In the genomic region with DNA sequence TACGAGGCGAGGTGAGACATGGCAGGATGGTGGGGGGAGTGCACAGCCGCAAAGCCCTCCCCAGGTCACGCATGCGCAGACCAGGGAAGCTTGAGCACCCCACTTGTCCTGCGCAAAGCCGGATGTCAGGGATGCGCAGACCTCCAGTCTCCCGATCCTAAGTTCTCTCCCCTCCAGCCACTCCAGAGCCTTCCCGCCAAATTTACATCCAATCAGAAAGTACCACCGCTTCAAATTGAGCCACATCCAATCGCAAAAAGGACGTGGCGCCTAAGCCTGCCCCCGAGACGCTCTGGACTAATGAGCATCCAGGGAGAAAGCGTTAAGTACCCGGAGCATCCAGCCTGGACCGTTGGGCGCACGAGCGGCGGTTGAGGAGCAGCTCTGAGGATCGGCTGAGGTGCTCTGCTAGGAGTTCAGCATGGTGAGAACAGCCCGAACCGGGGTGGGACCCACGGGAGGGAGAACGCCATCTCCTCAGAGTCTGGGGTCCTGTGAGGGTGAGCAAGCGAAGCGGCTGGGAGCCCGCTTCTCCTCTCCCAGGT, we compare ENCODE assay signal across 24 mouse cellular contexts. TPM values are rescaled to one million over a fixed set of nuclear protein-coding genes. Genes with fewer than 3 reads are reported as not detected.
A peak's percentile ranks its signal among the peaks of the same experiment; 100 is the strongest.
DNase-seq lines count a peak whose midpoint lies in the region; ATAC-seq and TF ChIP-seq lines count a peak whose summit lies in the region.
"Had no signal": no experiment of that assay in that cellular context is flagged by ENCODE, and none has a peak within 500 bp of the region (broad histone marks: within the 10 kb centered on the region; RNA-seq: fewer than 3 reads in every experiment).

A gene (plus strand): TSS at position 92 of the 545 bp plus-strand sequence.

- H3K27ac ChIP-seq in liver, embryonic 12.5 days = no peak within 1 kb of the TSS
- no peak within 1 kb of the TSS for H3K27ac ChIP-seq in liver, embryonic 11.5 days (ENCODE audit: low read depth, low read length)
- peak within 1 kb of the TSS; percentile 93 for H3K27ac ChIP-seq in testis, adult 2 months (ENCODE audit: control insufficient read depth, insufficient read depth, low read depth, low read length)
- H3K27ac ChIP-seq in intestine, embryonic 16.5 days (ENCODE audit: low read length) = no peak within 1 kb of the TSS
- no peak within 1 kb of the TSS for H3K27ac ChIP-seq in neural tube, embryonic 15.5 days (replicated peaks)
- H3K27ac ChIP-seq: embryonic facial prominence, embryonic 12.5 days; forebrain, embryonic 15.5 days; hindbrain, embryonic 15.5 days; limb, embryonic 13.5 days had no signal

- no peaks in the 10 kb centered on the region for H3K4me1 ChIP-seq in liver, embryonic 12.5 days
- H3K4me1 ChIP-seq in liver, embryonic 11.5 days (replicated peaks; ENCODE audit: control insufficient read depth, insufficient read depth, low read length) = no peaks in the 10 kb centered on the region
- H3K4me1 ChIP-seq in testis, adult 2 months (ENCODE audit: control insufficient read depth, insufficient read depth, low read length) = peaks cover 7% of the 10 kb centered on the region
- H3K4me1 ChIP-seq in intestine, embryonic 16.5 days (ENCODE audit: control insufficient read depth, insufficient read depth, low read length) = no peaks in the 10 kb centered on the region
- H3K4me1 ChIP-seq in neural tube, embryonic 15.5 days = no peaks in the 10 kb centered on the region
- H3K4me1 ChIP-seq: forebrain, embryonic 15.5 days; hindbrain, embryonic 15.5 days had no signal

- no peaks in the 10 kb centered on the region for H3K27me3 ChIP-seq in liver, embryonic 12.5 days (replicated peaks)
- H3K27me3 ChIP-seq in liver, embryonic 11.5 days (replicated peaks; ENCODE audit: control insufficient read depth, insufficient read depth, low read length) = no peaks in the 10 kb centered on the region
- H3K27me3 ChIP-seq in testis, adult 2 months (ENCODE audit: control insufficient read depth, insufficient read depth, low read length) = no peaks in the 10 kb centered on the region
- H3K27me3 ChIP-seq in intestine, embryonic 16.5 days (replicated peaks; ENCODE audit: control insufficient read depth, insufficient read depth, low read length) = no peaks in the 10 kb centered on the region
- H3K27me3 ChIP-seq in neural tube, embryonic 15.5 days (replicated peaks) = no peaks in the 10 kb centered on the region
- H3K27me3 ChIP-seq: embryonic facial prominence, embryonic 12.5 days; forebrain, embryonic 15.5 days; hindbrain, embryonic 15.5 days; limb, embryonic 13.5 days had no signal

- DNase-seq in liver, embryonic 11.5 days (ENCODE audit: low spot score) = no peak
- DNase-seq in ES-CJ7 (ENCODE audit: low read depth, low spot score) = peak; percentile 24
- peak; percentile 57 for DNase-seq in R1 (ENCODE audit: low read depth, low spot score)
- DNase-seq: adrenal gland, postnatal 14 days; cerebellum, adult 8-10 months; heart, adult 18-20 months; heart, postnatal 36 days; kidney, postnatal 25 days; right cerebral cortex, postnatal 25 days had no signal

- H3K9me3 ChIP-seq in liver, embryonic 12.5 days (replicated peaks) = no peaks in the 10 kb centered on the region
- no peaks in the 10 kb centered on the region for H3K9me3 ChIP-seq in liver, embryonic 11.5 days (ENCODE audit: control insufficient read depth, low read length)
- H3K9me3 ChIP-seq in intestine, embryonic 16.5 days (ENCODE audit: control insufficient read depth, low read length) = no peaks in the 10 kb centered on the region
- no peaks in the 10 kb centered on the region for H3K9me3 ChIP-seq in neural tube, embryonic 15.5 days (replicated peaks)
- H3K9me3 ChIP-seq: embryonic facial prominence, embryonic 12.5 days; forebrain, embryonic 15.5 days; hindbrain, embryonic 15.5 days; limb, embryonic 13.5 days had no signal

- peak; percentile 90 for TF ChIP-seq POLR2A in testis, adult 2 months (IDR thresholded peaks at IDR 0.05; ENCODE audit: control insufficient read depth, low read depth, low read length)

- H3K9ac ChIP-seq in liver, embryonic 12.5 days = no peak within 1 kb of the TSS
- no peak within 1 kb of the TSS for H3K9ac ChIP-seq in liver, embryonic 11.5 days (ENCODE audit: low read depth, low read length)
- no peak within 1 kb of the TSS for H3K9ac ChIP-seq in intestine, embryonic 16.5 days (ENCODE audit: low read depth, low read length)
- H3K9ac ChIP-seq in neural tube, embryonic 15.5 days (replicated peaks) = no peak within 1 kb of the TSS
- H3K9ac ChIP-seq: embryonic facial prominence, embryonic 12.5 days; forebrain, embryonic 15.5 days; hindbrain, embryonic 15.5 days; limb, embryonic 13.5 days had no signal

- no peaks in the 10 kb centered on the region for H3K36me3 ChIP-seq in liver, embryonic 12.5 days
- H3K36me3 ChIP-seq in liver, embryonic 11.5 days (ENCODE audit: control insufficient read depth, insufficient read depth, low read length) = no peaks in the 10 kb centered on the region
- H3K36me3 ChIP-seq in testis, adult 2 months (ENCODE audit: control insufficient read depth, insufficient read depth, low read length) = no peaks in the 10 kb centered on the region
- no peaks in the 10 kb centered on the region for H3K36me3 ChIP-seq in intestine, embryonic 16.5 days (ENCODE audit: control insufficient read depth, insufficient read depth, low read length)
- no peaks in the 10 kb centered on the region for H3K36me3 ChIP-seq in neural tube, embryonic 15.5 days
- H3K36me3 ChIP-seq: embryonic facial prominence, embryonic 12.5 days; forebrain, embryonic 15.5 days; hindbrain, embryonic 15.5 days; limb, embryonic 13.5 days had no signal

- 80% methylated on average over 31 of the region's 31 CpGs for WGBS in liver, embryonic 12.5 days (ENCODE audit: insufficient replicate concordance)
- WGBS in liver, embryonic 11.5 days = 91% methylated on average over 31 of the region's 31 CpGs
- WGBS in intestine, embryonic 16.5 days = 96% methylated on average over 31 of the region's 31 CpGs
- 98% methylated on average over 31 of the region's 31 CpGs for WGBS in neural tube, embryonic 15.5 days

- no peak for ATAC-seq in liver, embryonic 12.5 days
- ATAC-seq in liver, embryonic 11.5 days (replicated peaks; ENCODE audit: low FRiP score) = no peak
- no peak for ATAC-seq in intestine, embryonic 16.5 days
- no peak for ATAC-seq in neural tube, embryonic 15.5 days (ENCODE audit: low FRiP score)
- ATAC-seq: forebrain, embryonic 15.5 days; intestine, postnatal 0 days; midbrain, embryonic 16.5 days had no signal

- TF ChIP-seq CTCF in testis, adult 2 months (IDR thresholded peaks at IDR 0.05; ENCODE audit: control insufficient read depth, insufficient read depth, insufficient replicate concordance, low read depth, low read length) = no peak

- H3K4me3 ChIP-seq in liver, embryonic 12.5 days = no peak within 1 kb of the TSS
- H3K4me3 ChIP-seq in liver, embryonic 11.5 days (ENCODE audit: low read depth, low read length) = no peak within 1 kb of the TSS
- peak within 1 kb of the TSS; percentile 93 for H3K4me3 ChIP-seq in testis, adult 2 months (ENCODE audit: control insufficient read depth, low read depth, low read length)
- no peak within 1 kb of the TSS for H3K4me3 ChIP-seq in intestine, embryonic 16.5 days (ENCODE audit: low read length)
- no peak within 1 kb of the TSS for H3K4me3 ChIP-seq in neural tube, embryonic 15.5 days (replicated peaks)
- H3K4me3 ChIP-seq: embryonic facial prominence, embryonic 12.5 days; forebrain, embryonic 15.5 days; hindbrain, embryonic 15.5 days; limb, embryonic 13.5 days had no signal

- peak within 1 kb of the TSS; percentile 17; the same call in 1 of the 2 replicates for H3K4me2 ChIP-seq in liver, embryonic 12.5 days
- no peak within 1 kb of the TSS for H3K4me2 ChIP-seq in liver, embryonic 11.5 days
- no peak within 1 kb of the TSS for H3K4me2 ChIP-seq in intestine, embryonic 16.5 days (ENCODE audit: low read depth, low read length)
- no peak within 1 kb of the TSS for H3K4me2 ChIP-seq in neural tube, embryonic 15.5 days
- H3K4me2 ChIP-seq: embryonic facial prominence, embryonic 12.5 days; forebrain, embryonic 15.5 days; hindbrain, embryonic 15.5 days; limb, embryonic 13.5 days had no signal

RNA-seq across cellular contexts. Expression of the gene that starts here (rescaled TPM):
- polyA plus RNA-seq in liver, embryonic 12.5 days (2016; fragmentation: Nextera tagmentation; extraction: Ambion mirVana) = not detected in 2 replicates
- polyA plus RNA-seq in liver, embryonic 11.5 days (2014; fragmentation: Nextera tagmentation; extraction: Ambion mirVana) = 0.12 TPM in 1 of 2 replicates, not detected in the other
- polyA plus RNA-seq in testis, adult 2 months (2012; rRNA removed) = 1,453 and 1,540 TPM in 2 replicates
- not detected in 2 replicates for polyA plus RNA-seq in intestine, embryonic 16.5 days (2015; fragmentation: Nextera tagmentation; extraction: Ambion mirVana)
- polyA plus RNA-seq in neural tube, embryonic 15.5 days (2015; fragmentation: Nextera tagmentation; extraction: Ambion mirVana) = not detected in 2 replicates
- polyA plus RNA-seq: activated CD4-positive, CD25-positive, alpha-beta regulatory T cell, adult 4 months; CD4-positive, CD25-positive, alpha-beta regulatory T cell, adult 4 months; embryonic facial prominence, embryonic 12.5 days; forebrain, embryonic 15.5 days; hindbrain, embryonic 15.5 days; intestine, postnatal 0 days; limb, embryonic 13.5 days; lung, embryonic 16.5 days; midbrain, embryonic 16.5 days; neural tube, embryonic 11.5 days; urinary bladder, adult 2 months had no signal

Comparison
In these comparisons a context has a peak if more than half of its experiments do, and no peak if none do; other contexts are left out.
1. RNA of the gene that starts here (polyA plus RNA-seq): 1,453 to 1,540 TPM in testis, adult 2 months; 0.12 TPM in liver, embryonic 11.5 days, not detected in neural tube, embryonic 15.5 days, not detected in liver, embryonic 12.5 days and not detected in intestine, embryonic 16.5 days; every median in the first group is over 1,000 times any median in the second.